Mouse (Mus musculus) 416B (cell line): Measurements from ENCODE around the gene Ypel3.

Source experiments
- DNase-seq: peaks from one replicate; pipeline ENCODE4 v3.0.0; 2011; ENCODE audit warnings: low read depth

Gene Ypel3

DNA sequence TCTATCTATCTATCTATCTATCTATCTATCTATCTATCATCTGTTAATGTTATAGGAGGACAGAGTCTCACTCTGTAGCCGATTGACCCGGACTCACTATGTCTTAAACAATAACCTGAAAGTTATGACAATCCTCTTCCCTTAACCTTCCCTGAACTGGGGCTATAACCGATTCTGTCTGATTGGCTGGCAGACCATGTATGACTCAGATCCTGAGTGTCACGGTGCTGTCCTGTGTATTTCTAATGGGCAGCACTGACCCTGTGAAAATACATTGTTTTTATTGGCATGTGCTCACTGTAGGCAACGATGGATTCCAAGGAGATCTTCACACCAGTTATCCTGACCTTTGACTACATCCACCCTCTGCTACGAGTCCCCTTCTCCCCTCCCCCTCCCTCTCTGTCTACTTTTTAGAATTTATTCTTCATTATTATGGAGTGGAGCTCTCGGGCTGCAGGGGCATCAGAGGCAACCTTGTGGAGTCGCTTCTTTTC is 39.0 kb downstream of the Ypel3 start:
- peak; percentile 68 for DNase-seq

DNA sequence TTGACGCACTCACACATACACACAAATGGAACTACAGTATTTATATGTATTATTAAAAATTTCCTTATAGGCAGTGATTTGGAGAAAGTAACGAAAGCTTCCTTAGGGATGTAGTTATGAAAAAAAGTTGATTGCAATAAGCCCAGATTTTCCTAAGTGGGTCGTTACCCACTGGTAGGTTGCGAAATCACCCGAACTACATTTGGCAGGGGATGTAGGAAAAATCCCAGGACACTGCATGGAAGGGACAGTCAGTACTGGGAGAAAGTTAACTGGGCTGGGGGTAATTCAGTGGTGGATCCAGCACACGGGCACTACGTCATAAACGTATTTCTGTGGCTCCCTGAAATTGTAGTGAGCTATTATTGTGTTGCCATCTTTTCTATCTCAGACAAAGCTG is 39.7 kb downstream of the Ypel3 start:
- no peak for DNase-seq

DNA sequence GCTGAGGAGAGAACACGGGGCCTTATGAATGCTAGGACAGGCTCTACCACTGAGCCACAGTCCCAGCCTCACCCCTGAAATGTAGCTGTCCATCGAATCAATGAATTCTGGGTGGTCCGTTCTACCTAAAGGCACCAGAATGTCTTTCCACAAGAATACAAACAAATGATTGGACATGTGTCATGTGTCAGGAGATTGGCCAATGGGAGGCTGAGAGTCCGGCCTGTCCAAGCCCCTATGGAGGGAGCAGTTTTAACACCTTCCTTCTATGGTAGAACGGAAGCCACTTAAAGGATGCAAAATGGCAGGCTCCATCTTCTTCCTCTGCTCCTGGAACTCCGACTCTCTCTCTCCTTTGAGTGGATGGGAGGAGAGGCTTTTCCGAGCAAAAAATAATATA is 40.8 kb downstream of the Ypel3 start:
- no peak for DNase-seq

DNA sequence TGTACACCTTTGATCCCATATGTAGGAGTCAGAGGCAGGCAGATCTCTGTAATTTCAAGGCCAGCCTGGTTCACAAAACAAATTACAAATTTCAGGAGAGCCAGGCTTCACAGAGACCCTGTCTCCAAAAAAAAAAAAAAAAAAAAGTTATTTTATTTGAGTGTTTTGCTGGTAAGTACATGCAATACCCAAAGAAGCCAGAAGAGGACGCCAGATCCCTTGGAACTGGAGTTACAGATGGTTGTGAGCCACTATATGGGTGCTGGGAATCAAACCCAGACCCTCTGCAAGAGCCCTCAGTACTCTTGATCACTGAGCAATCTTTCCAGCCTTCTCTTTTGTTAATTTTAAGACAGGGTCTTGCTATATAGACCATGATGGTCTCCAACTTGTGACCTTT is 42.1 kb downstream of the Ypel3 start:
- DNase-seq, result no peak

DNA sequence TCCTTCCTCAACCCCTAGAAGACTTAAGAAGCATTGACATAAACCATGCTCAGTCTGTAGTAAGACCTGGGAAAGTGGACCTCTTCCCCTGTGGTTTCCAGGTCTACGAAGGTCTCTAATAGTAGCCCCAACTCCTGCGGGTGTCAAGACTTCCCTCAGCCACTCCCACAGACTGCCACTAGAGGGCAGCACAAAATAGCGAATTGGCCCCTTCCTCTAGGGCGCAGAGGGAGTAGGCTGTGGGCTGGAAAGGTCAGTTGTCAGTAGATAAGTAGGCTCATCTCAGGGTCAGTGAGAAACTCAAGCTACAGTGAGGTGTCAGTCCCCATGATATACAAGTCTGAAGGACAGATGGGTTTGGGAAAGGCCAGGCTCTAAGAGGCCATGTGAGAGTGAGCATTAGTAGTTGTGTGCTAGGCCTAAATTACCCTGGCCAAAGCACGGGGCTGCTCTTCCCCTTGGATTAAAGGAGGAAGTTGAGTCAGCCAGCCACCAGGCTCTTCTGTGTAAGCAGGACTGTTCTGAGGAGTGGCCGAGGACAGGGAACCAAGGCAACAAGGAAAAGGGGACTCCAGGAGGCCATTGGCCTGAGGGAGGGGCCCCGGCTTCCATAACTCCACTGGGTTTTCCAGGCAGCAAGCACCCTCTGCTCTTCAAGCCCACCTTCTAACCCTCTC is 45.2 kb downstream of the Ypel3 start:
- DNase-seq, result peak; percentile 86

DNA sequence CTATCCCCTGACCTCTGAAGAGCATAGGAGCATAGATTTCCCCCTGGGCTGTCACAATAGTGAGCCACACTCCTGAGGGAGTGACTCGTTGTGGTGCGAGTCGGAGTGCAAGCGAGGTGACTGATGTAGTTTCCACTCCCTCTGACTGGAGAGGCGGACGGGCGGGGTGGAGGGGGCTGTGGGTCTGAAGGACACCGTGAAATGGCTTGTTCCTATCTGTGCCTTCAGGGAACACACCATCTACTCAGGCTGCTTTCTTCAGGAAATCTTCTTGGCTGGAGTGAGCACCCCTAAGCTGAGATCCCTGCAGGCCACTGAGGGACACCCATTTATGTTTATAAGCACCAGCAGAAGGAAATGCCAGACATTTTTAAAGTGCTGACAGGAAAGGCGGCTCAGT is 46.0 kb downstream of the Ypel3 start:
- no peak for DNase-seq

DNA sequence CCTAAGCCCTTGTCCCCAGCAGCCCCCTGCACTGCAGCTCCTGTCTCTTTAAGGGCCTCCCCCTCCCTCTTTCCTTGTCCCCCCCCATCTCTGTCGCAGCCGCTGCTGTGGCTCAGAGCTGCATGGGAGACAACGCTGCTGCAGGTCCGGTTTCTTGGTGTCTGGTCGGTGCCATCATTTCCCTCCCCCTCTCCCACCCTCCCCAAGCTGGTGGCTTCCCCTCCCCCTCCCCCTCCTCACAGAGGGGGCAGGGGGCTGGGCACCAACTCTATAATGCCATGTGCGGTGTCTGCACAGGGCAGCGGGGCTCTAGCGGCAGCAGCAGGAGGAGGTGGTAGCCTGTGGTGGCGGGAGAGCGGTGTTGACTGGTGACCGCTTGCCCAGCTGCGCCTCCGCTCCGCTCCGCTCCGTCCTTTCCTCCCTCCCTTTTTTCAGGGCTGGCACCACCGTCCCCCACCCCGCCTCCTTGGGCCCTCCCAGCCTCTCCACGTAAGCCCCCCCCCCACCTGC is 46.5 kb downstream of the Ypel3 start:
- no peak for DNase-seq

DNA sequence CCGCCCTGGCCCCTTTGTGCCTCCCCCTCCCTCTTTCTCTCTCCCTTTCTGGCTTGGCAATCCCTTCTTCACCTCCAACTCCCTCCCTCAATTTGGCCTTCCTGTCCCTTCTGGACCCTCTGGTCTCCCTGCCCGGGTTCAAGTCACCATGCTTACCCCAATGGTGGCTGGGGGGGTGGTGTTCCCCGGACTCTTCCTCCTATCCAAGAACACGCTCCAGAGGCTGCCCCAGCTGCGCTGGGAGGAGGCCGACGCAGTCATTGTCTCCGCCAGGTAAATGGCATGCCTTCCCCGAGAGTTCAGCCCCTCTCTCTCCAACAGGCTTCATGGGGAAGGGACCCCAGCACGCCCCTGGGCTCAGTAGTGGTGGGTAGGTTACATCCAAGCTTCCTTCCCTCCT is 47.2 kb downstream of the Ypel3 start:
- DNase-seq, result no peak

DNA sequence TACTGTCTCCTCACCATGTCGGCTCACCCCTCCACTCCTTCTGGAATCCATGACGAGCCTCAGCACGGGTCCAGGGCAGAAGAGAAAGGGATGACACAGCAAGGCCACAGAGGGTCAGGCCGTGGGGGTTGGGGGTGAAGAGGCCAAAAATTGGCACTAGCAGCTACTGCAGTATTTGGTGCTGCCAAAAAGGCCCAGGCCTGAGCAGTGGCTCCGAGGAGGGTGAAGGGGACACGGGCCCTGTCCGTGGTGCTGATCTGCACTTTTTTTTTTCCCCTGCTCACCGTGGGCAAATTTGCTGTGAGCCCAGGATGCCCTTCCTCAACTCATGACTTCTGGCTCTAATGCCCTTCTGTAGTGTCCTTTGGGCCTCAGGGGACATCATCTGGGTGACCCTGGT is 48.6 kb downstream of the Ypel3 start:
- DNase-seq, result peak; percentile 37

DNA sequence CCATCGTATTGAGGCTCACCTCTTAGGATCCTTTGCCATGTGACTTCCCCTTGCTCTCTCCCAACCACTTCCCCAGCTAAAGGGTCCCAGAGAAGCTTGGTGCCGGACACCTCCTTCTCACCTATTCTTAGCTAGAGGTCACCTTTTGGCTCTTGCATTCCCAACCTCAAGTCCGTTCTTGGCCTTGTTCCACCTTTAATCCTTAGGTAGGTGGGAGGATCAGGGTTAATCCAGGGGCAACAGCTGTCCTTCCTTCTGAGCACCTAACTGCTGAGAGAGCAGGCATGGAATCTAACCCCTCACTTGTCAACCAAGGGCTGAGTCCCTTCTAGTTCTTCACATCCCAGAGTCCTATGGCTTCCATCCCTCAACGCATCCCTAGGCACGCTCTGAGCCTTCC is 49.2 kb downstream of the Ypel3 start:
- no peak for DNase-seq
